Mouse (Mus musculus): ENCODE results near the gene Inha.

GRCm38 (mm10) chr1:75550586-75550985 lies 43.7 kb downstream of the Inha start:
- no peak for TF ChIP-seq MAX (IDR thresholded peaks at IDR 0.05; ENCODE audit: low read length)
- no peak for TF ChIP-seq CTCF (IDR thresholded peaks at IDR 0.05 in 2 of 3, conservative IDR thresholded peaks at IDR 0.05 in 1 of 3; ENCODE audit: control insufficient read depth in 1 of 3, insufficient read depth in 1 of 3, low read depth in 2 of 3, low read length in 3 of 3, poor library complexity in 1 of 3, severe bottlenecking in 1 of 3)
- TF ChIP-seq GATA1 (IDR thresholded peaks at IDR 0.05; ENCODE audit: low read depth, low read length): no peak
- no peak for TF ChIP-seq MAFK (IDR thresholded peaks at IDR 0.05; ENCODE audit: borderline replicate concordance, low read depth, low read length)
- no peak for TF ChIP-seq SMC3 (IDR thresholded peaks at IDR 0.05; ENCODE audit: low read depth, low read length)
- no peak for TF ChIP-seq POLR2AphosphoS2 (IDR thresholded peaks at IDR 0.05; ENCODE audit: low read length)
- TF ChIP-seq ZMIZ1 (IDR thresholded peaks at IDR 0.05; ENCODE audit: low read depth, low read length): no peak
